Mouse (Mus musculus): ENCODE measurements around the gene Pth. TPM values are rescaled to one million over a fixed set of nuclear protein-coding genes. Genes with fewer than 3 reads are reported as not detected.

The Pth gene
- total and polyA plus RNA-seq, 3 experiments, result not detected

GRCm38 (mm10) chr7:113369620-113370340, 18.6 kb downstream of the Pth start:
- Histone ChIP-seq H3K36me3 (ENCODE audit: control insufficient read depth in 1 of 2, insufficient read depth in 2 of 2, low read length in 2 of 2) (peaks cover 0 to 22% of the 10 kb centered on the region in 2 experiments; a peak in 2 of 4 replicates), H3K4me1 (ENCODE audit: control insufficient read depth in 1 of 2, insufficient read depth in 2 of 2, low read length in 2 of 2) (peaks cover 8 to 11% of the 10 kb centered on the region in 2 experiments), H3K4me3 (ENCODE audit: control insufficient read depth in 1 of 2, insufficient read depth in 1 of 2, low read depth in 2 of 2, low read length in 2 of 2) (peak overlapping the region; percentile 77 to 81), H3K9me3 (replicated peaks; ENCODE audit: insufficient read depth, low read length) (no peaks in the 10 kb centered on the region), H3K27ac (ENCODE audit: control insufficient read depth, low read depth, low read length) (peak overlapping the region; percentile 87), H3K79me2 (ENCODE audit: control insufficient read depth, insufficient read depth, low read length, poor library complexity) (peaks cover 9% of the 10 kb centered on the region), H3K27me3 (ENCODE audit: control insufficient read depth in 1 of 2, insufficient read depth in 2 of 2, low read length in 2 of 2) (no peaks in the 10 kb centered on the region), H3K9ac (ENCODE audit: control insufficient read depth, low read depth, low read length, poor library complexity, severe bottlenecking) (peak overlapping the region; percentile 91)
- peak; percentile 88 for DNase-seq (ENCODE audit: low read depth, low spot score)
- TF ChIP-seq MYC (IDR thresholded peaks at IDR 0.05; ENCODE audit: low read depth, low read length) (peak; percentile 13; the same call in 1 of the 2 replicates), CTCF (IDR thresholded peaks at IDR 0.05 in 2 of 3, conservative IDR thresholded peaks at IDR 0.05 in 1 of 3; ENCODE audit: control insufficient read depth in 1 of 3, insufficient read depth in 1 of 3, low read depth in 2 of 3, low read length in 3 of 3, poor library complexity in 1 of 3, severe bottlenecking in 1 of 3) (peak in 2 of 3 experiments; percentile 40 to 54; a peak in 5 of 6 replicates), USF1 (IDR thresholded peaks at IDR 0.05; ENCODE audit: low read depth, low read length) (peak; percentile 75), ZMIZ1 (IDR thresholded peaks at IDR 0.05; ENCODE audit: low read depth, low read length) (no peak), ZNF384 (IDR thresholded peaks at IDR 0.05; ENCODE audit: low read depth, low read length) (no peak), E2F4 (IDR thresholded peaks at IDR 0.05; ENCODE audit: borderline replicate concordance, low read depth, low read length) (peak; percentile 86; the same call in 1 of the 2 replicates), ZC3H11A (IDR thresholded peaks at IDR 0.05; ENCODE audit: low read depth, low read length) (no peak), JUND (IDR thresholded peaks at IDR 0.05; ENCODE audit: low read depth, low read length) (no peak), ETS1 (IDR thresholded peaks at IDR 0.05; ENCODE audit: low read depth, low read length) (peak; percentile 81), SIN3A (IDR thresholded peaks at IDR 0.05; ENCODE audit: low read length) (peak; percentile 86), MAX (IDR thresholded peaks at IDR 0.05; ENCODE audit: low read length) (peak; percentile 64; the same call in 1 of the 2 replicates), MAFK (IDR thresholded peaks at IDR 0.05; ENCODE audit: borderline replicate concordance, low read depth, low read length) (no peak), CHD2 (IDR thresholded peaks at IDR 0.05; ENCODE audit: low read length) (no peak), MAZ (IDR thresholded peaks at IDR 0.05; ENCODE audit: low read depth, low read length) (0 out of 2 replicates have a peak, but pooled peaks have one; percentile 34), POLR2A (IDR thresholded peaks at IDR 0.05; ENCODE audit: control insufficient read depth in 1 of 2, insufficient read depth in 1 of 2, low read depth in 1 of 2, low read length in 2 of 2, poor library complexity in 1 of 2) (0 out of 4 replicates have a peak, but pooled peaks of 1 of the 2 experiments have one; percentile 7)

DNA sequence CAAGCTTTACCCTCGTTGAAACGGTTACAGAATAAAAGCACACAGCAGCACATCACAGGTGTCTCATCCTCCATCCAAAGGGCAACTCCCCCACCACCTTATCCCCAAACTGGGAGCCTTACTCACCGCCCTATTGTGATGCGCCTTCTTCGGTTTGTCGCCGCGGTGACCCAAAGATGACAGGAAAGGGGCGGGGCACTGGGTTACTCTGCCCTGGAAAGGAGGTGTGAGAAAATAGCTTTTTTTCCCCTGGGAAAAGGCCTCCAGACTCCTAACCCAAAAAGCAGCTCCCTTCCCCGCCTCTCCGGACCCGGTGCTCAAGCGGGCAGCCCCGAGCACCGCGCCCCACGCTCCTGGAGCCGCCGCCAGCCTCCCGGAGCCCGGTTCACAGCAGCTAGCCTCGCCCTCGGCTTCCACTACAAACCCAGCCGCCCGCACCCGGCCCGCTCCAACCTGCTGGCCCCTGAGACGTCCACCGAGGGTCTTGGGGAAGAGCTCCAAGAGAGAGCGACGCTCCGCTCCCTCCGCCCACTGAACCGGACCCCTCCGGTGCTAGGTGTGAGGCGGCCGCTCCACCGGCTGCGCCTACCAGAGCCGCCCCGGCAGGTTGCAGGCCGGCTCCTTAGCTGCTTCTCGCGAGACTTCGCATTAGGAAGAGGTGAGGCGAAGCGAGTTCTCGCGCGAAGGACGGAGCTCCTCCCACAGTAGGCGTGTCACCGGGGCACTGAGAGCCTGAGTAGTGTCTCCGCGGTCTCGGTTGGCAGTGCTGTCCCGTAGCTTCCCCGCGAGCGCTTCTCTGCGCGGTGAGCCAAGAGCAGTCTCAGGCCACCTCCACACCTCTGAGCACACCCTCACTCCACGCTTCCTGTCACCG, 19.4 kb downstream of the Pth start, which contains the start of gene Btbd10:
Gene Btbd10, minus strand, starts transcription at position 647 of the 874 bp plus-strand sequence.
- Histone ChIP-seq H3K4me3 (ENCODE audit: control insufficient read depth in 1 of 2, insufficient read depth in 1 of 2, low read depth in 2 of 2, low read length in 2 of 2) (peak within 1 kb of the TSS; percentile 77 to 81), H3K9me3 (replicated peaks; ENCODE audit: insufficient read depth, low read length) (no peaks in the 10 kb centered on the region), H3K36me3 (ENCODE audit: control insufficient read depth in 1 of 2, insufficient read depth in 2 of 2, low read length in 2 of 2) (peaks cover 0 to 26% of the 10 kb centered on the region in 2 experiments; a peak in 2 of 4 replicates), H3K27me3 (ENCODE audit: control insufficient read depth in 1 of 2, insufficient read depth in 2 of 2, low read length in 2 of 2) (no peaks in the 10 kb centered on the region), H3K9ac (ENCODE audit: control insufficient read depth, low read depth, low read length, poor library complexity, severe bottlenecking) (peak within 1 kb of the TSS; percentile 92), H3K79me2 (ENCODE audit: control insufficient read depth, insufficient read depth, low read length, poor library complexity) (peaks cover 9% of the 10 kb centered on the region), H3K27ac (ENCODE audit: control insufficient read depth, low read depth, low read length) (peak within 1 kb of the TSS; percentile 87), H3K4me1 (ENCODE audit: control insufficient read depth in 1 of 2, insufficient read depth in 2 of 2, low read length in 2 of 2) (peaks cover 10 to 11% of the 10 kb centered on the region in 2 experiments)
- peak; percentile 98 for DNase-seq (ENCODE audit: low read depth, low spot score)
- TF ChIP-seq JUND (IDR thresholded peaks at IDR 0.05; ENCODE audit: low read depth, low read length) (no peak), ELF1 (IDR thresholded peaks at IDR 0.05; ENCODE audit: low read depth, low read length) (peak; percentile 47), CHD2 (IDR thresholded peaks at IDR 0.05; ENCODE audit: low read length) (peak; percentile 96), KAT2A (conservative IDR thresholded peaks at IDR 0.05; ENCODE audit: low read depth, low read length) (no peak), NELFE (IDR thresholded peaks at IDR 0.05; ENCODE audit: low read depth, low read length) (peak; percentile 93), EP300 (IDR thresholded peaks at IDR 0.05; ENCODE audit: low read depth in 1 of 2, low read length in 2 of 2) (0 out of 4 replicates have a peak, but pooled peaks of 1 of the 2 experiments have one; percentile 12), ZKSCAN1 (IDR thresholded peaks at IDR 0.05; ENCODE audit: low read depth, low read length) (no peak), TBP (IDR thresholded peaks at IDR 0.05; ENCODE audit: low read depth, low read length) (peak; percentile 86), ZNF384 (IDR thresholded peaks at IDR 0.05; ENCODE audit: low read depth, low read length) (no peak), MXI1 (IDR thresholded peaks at IDR 0.05; ENCODE audit: low read depth, low read length) (peak; percentile 72), ZMIZ1 (IDR thresholded peaks at IDR 0.05; ENCODE audit: low read depth, low read length) (peak; percentile 95), TCF12 (IDR thresholded peaks at IDR 0.05; ENCODE audit: low read depth, low read length) (peak; percentile 34; the same call in 1 of the 2 replicates), HCFC1 (IDR thresholded peaks at IDR 0.05; ENCODE audit: low read depth, low read length) (peak; percentile 79), POLR2A (IDR thresholded peaks at IDR 0.05; ENCODE audit: control insufficient read depth in 1 of 2, insufficient read depth in 1 of 2, low read depth in 1 of 2, low read length in 2 of 2, poor library complexity in 1 of 2) (peak; percentile 71 to 89), POLR2AphosphoS2 (IDR thresholded peaks at IDR 0.05; ENCODE audit: low read length) (peak; percentile 97), MAZ (IDR thresholded peaks at IDR 0.05; ENCODE audit: low read depth, low read length) (peak; percentile 14; the same call in 1 of the 2 replicates), SIN3A (IDR thresholded peaks at IDR 0.05; ENCODE audit: low read length) (no peak; the same call in 1 of the 2 replicates), MAX (IDR thresholded peaks at IDR 0.05; ENCODE audit: low read length) (no peak)

All from MEL (cell line).